Mouse (Mus musculus): ENCODE results near the gene Ctdnep1. TPM values are rescaled to one million over a fixed set of nuclear protein-coding genes. Genes with fewer than 3 reads are reported as not detected.

Gene Ctdnep1
- total and polyA plus RNA-seq, 3 experiments: 42.9 to 143 (median 66.7) TPM

DNA sequence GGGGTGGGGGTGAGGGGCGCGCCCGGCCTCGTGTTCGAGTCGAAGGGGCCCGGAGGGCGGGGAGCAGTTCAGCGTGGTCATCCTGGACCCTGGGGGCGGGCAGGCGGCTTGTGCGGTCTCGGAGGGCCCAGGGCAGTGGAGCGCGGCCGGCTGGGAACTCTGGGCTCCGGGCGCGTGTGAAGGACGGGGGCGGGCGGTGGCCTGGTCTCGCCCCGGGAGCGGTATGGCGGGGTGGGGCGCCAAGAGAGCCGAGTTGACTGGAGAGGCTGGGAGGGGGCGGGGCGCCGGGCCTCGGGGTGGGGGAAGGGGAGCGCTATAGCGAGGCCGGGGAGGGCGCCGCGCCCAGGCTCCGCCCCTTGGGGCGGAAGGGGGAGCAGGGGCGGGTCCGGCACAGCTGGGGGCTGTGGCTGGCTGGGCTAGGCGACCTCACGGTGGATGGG lies 16.1 kb downstream of the Ctdnep1 start:
- peak overlapping the region; percentile 86 for H3K4me2 ChIP-seq (ENCODE audit: insufficient read depth, low read depth, poor library complexity, severe bottlenecking)
- TF ChIP-seq MYC (IDR thresholded peaks at IDR 0.05; ENCODE audit: low read depth, low read length) (peak; percentile 54; the same call in 1 of the 2 replicates), IRF4 (IDR thresholded peaks at IDR 0.05; ENCODE audit: low read depth, low read length) (peak; percentile 38; the same call in 1 of the 2 replicates), MAX (IDR thresholded peaks at IDR 0.05; ENCODE audit: low read length) (peak; percentile 69), SIN3A (IDR thresholded peaks at IDR 0.05; ENCODE audit: low read length) (peak; percentile 34; the same call in 1 of the 2 replicates), EP300 (IDR thresholded peaks at IDR 0.05; ENCODE audit: low read length) (no peak), BHLHE40 (IDR thresholded peaks at IDR 0.05; ENCODE audit: low read depth, low read length) (0 out of 2 replicates have a peak, but pooled peaks have one; percentile 26), UBTF (IDR thresholded peaks at IDR 0.05; ENCODE audit: low read depth, low read length) (peak; percentile 82; the same call in 1 of the 2 replicates), CHD1 (IDR thresholded peaks at IDR 0.05; ENCODE audit: low read depth, low read length) (no peak), MAZ (IDR thresholded peaks at IDR 0.05; ENCODE audit: low read depth, low read length) (peak; percentile 70; the same call in 1 of the 2 replicates), ETS1 (conservative IDR thresholded peaks at IDR 0.05; ENCODE audit: low read depth, low read length) (no peak), ELF1 (IDR thresholded peaks at IDR 0.05; ENCODE audit: low read depth, low read length) (peak; percentile 69), TCF12 (IDR thresholded peaks at IDR 0.05; ENCODE audit: low read depth, low read length) (peak; percentile 67), NELFE (IDR thresholded peaks at IDR 0.05; ENCODE audit: low read depth, low read length) (peak; percentile 79), ZMIZ1 (IDR thresholded peaks at IDR 0.05; ENCODE audit: low read depth, low read length) (peak; percentile 93), POLR2A (IDR thresholded peaks at IDR 0.05; ENCODE audit: low read depth, low read length) (peak; percentile 86), ZKSCAN1 (IDR thresholded peaks at IDR 0.05; ENCODE audit: borderline replicate concordance, low read depth, low read length) (no peak), NRF1 (IDR thresholded peaks at IDR 0.05; ENCODE audit: low read depth, low read length) (peak; percentile 28; the same call in 1 of the 2 replicates), HCFC1 (IDR thresholded peaks at IDR 0.05; ENCODE audit: low read depth, low read length) (peak; percentile 9; the same call in 1 of the 2 replicates), KAT2A (IDR thresholded peaks at IDR 0.05; ENCODE audit: insufficient replicate concordance, low read length) (no peak), RAD21 (IDR thresholded peaks at IDR 0.05; ENCODE audit: low read depth, low read length) (no peak), POLR2AphosphoS2 (IDR thresholded peaks at IDR 0.05; ENCODE audit: low read depth, low read length) (peak; percentile 45; the same call in 1 of the 2 replicates), E2F4 (IDR thresholded peaks at IDR 0.05; ENCODE audit: insufficient replicate concordance, low read depth, low read length) (no peak), MXI1 (IDR thresholded peaks at IDR 0.05; ENCODE audit: low read depth, low read length) (peak; percentile 81), CHD2 (IDR thresholded peaks at IDR 0.05; ENCODE audit: low read length) (peak; percentile 82), ZNF384 (IDR thresholded peaks at IDR 0.05; ENCODE audit: low read depth, low read length) (no peak), JUND (conservative IDR thresholded peaks at IDR 0.05; ENCODE audit: low read depth, low read length) (no peak), RCOR1 (conservative IDR thresholded peaks at IDR 0.05; ENCODE audit: low read depth, low read length) (no peak), MEF2A (IDR thresholded peaks at IDR 0.05; ENCODE audit: borderline replicate concordance, low read depth, low read length) (0 out of 2 replicates have a peak, but pooled peaks have one; percentile 15), MAFK (IDR thresholded peaks at IDR 0.05; ENCODE audit: insufficient replicate concordance, low read length) (no peak), CTCF (conservative IDR thresholded peaks at IDR 0.05 in 1 of 2, IDR thresholded peaks at IDR 0.05 in 1 of 2; ENCODE audit: low read depth in 2 of 2, low read length in 2 of 2) (no peak), PAX5 (IDR thresholded peaks at IDR 0.05; ENCODE audit: low read length) (no peak)
- peaks cover 43 to 52% of the 10 kb centered on the region in 2 experiments for H3K36me3 ChIP-seq (replicated peaks in 1 of 2; ENCODE audit: control insufficient read depth in 1 of 2, insufficient read depth in 1 of 2, low read length in 1 of 2)
- peak; percentile 90 for DNase-seq (ENCODE audit: extremely low read depth)
- H3K9me3 ChIP-seq (replicated peaks; ENCODE audit: low read length): no peaks in the 10 kb centered on the region
- no peaks in the 10 kb centered on the region for H3K27me3 ChIP-seq (replicated peaks)
- peak overlapping the region; percentile 94 for H3K9ac ChIP-seq (ENCODE audit: insufficient read depth, low read depth)
- H3K79me2 ChIP-seq (replicated peaks; ENCODE audit: control insufficient read depth, extremely low read depth, insufficient read depth, poor library complexity, severe bottlenecking): peaks cover 58% of the 10 kb centered on the region
- dilution Hi-C loops (cut with MboI; ENCODE audit: extremely low pct_ligation_motif_present, extremely low pct_unique_long_range_greater_than_20kb, low sequenced_read_pairs): no loop called here
- peak overlapping the region; percentile 73 for H3K27ac ChIP-seq (ENCODE audit: insufficient read depth, low read depth)
- in situ Hi-C loops (cut with MboI; ENCODE audit: low pct_ligation_motif_present, low pct_unique_long_range_greater_than_20kb, low sequenced_read_pairs): no loop called here
- peaks cover 15 to 62% of the 10 kb centered on the region in 2 experiments; a peak in 3 of 4 replicates for H3K4me1 ChIP-seq (ENCODE audit: control insufficient read depth in 1 of 2, insufficient read depth in 2 of 2)
- peak overlapping the region; percentile 89 to 99 (median 91) for H3K4me3 ChIP-seq (replicated peaks in 1 of 3; ENCODE audit: low read depth in 2 of 3, low read length in 2 of 3, poor library complexity in 1 of 3)

Data from CH12.LX (cell line).